Mouse (Mus musculus): ENCODE data around the gene Rimbp2. TPM values are rescaled to one million over a fixed set of nuclear protein-coding genes. Genes with fewer than 3 reads are reported as not detected.

Gene Rimbp2
- total RNA-seq, 1 experiment from 2014 or later, result 7.5 TPM

- no peak for DNase-seq
Measured at GRCm38 (mm10) chr5:128932776-128933175, 20.5 kb downstream of the Rimbp2 start.

- DNase-seq, result no peak
Measured at GRCm38 (mm10) chr5:128925073-128925472, 28.2 kb downstream of the Rimbp2 start.

DNA sequence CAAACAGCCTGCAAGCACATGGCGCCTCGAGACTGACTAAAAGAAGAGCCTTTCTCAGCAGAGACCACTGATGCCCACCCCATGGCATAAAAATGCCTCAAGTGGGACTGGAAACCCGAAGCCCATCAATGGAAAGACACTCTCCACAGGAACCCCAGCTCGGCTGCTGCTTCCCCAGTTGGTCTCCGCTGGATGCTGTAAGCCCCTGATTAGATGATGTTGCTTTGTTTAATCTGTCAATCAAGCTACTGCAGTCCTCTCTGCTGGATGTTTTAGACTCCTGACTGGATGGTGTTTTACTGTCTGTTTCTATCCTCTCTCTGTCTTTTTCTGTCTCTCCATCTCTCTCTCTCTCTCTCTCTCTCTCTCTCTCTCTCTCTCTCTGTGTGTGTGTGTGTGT is 33.2 kb downstream of the Rimbp2 start:
- no peak for DNase-seq

GRCm38 (mm10) chr5:128917116-128917959 is 35.9 kb downstream of the Rimbp2 start:
- peak; percentile 75 for DNase-seq

DNA sequence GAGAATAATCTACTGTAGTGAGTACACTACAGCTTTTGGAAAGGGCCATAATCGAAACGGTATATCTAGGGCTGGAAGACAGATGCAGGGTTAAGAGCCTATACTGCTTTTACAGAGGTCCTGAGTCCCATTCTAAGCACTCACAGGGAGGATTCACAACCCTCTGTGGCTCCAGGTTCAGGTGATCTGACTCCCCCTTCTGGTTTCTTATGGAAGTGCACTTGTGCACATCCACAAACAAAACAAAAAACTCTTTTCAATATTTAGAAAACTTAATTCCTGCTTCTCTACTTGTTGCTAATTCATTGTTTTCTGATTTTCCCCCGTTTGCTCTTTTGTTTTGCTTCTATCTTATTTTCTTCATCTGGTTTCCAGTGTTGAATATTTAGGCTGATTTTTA is 39.5 kb downstream of the Rimbp2 start:
- DNase-seq, result no peak

- DNase-seq, result no peak
Measured at GRCm38 (mm10) chr5:128912374-128912773, 40.9 kb downstream of the Rimbp2 start.

GRCm38 (mm10) chr5:128911593-128911992 is 41.7 kb downstream of the Rimbp2 start:
- DNase-seq, result no peak

- DNase-seq, result no peak
Measured at GRCm38 (mm10) chr5:128904113-128904512, 49.2 kb downstream of the Rimbp2 start.

DNA sequence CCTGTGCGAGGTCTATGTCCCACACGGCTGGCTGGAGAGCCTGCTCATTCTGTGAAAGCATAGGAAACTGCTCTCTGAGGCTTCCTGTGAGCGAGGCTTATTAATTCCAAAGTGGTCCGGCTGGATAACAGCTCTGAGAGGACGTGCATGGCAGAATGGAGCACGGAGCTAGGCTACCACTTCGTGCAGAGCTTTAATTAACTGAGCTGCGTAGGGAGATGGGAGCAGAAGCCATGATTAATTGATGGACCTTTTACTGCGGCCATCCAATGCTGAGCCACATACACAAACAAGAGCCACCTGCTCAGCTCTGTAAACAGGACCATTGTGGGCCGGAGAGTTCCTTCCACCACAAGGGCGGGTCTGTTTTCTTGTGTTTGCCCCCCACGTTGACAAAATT is 50.2 kb downstream of the Rimbp2 start:
- no peak for DNase-seq

DNA sequence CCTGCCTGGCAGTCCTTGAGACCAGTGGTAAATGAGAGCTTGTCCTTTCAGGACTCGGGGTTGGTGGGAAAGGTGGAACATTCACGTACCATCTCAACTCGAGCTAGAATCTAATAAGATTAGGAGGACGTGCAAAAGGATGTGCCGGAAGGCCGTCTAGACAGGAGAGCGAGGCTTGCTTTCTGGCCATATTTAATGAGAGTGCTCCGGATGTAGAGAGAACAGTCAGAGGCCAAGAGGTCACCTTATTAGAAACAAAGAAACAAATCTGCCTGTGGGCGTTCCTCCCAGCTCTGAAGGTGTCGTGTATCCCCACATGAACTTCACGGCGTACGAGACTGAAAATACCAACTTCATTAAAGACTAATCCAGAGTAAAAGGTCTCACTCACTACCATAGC is 53.3 kb downstream of the Rimbp2 start:
- no peak for DNase-seq

DNA sequence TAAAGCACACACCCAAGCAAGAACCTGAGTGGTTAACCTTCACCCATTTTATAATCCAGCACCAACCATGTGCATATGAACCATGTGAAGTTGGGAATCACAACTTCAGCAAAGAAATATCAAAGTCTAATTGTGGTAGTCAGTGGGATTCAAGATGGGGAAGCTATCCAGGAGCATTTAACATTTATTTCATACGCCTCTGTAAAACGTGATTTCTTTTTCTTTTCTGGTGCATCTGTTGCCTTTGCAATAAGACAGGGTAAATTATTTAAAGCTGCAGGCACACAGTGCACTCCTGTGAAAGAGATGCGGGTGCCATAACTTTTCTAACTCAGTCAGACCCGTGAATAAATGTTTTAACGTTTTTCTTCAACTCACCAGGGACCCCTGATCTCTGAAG is 58.4 kb downstream of the Rimbp2 start:
- DNase-seq, result no peak

DNA sequence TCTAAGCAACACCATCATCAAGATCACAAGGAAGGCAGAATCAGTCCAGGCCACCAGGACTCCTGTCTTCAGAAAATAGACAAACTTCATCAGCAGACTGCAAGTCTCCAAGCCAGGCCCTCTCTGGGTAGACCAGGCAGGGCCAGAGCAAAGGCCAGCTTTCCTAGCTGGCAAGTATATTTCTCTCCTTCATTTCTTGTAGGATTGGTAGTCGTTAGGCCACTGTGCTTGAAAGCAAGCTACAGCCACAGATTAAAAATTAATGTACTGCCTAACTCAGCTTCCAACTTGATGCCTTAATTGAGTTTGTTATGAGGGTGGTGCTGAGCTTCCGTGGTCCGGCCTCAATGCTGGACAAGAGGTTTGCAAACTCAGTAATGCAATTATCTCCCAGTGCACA is 65.7 kb downstream of the Rimbp2 start:
- DNase-seq, result no peak

GRCm38 (mm10) chr5:128884320-128884719 is 69.0 kb downstream of the Rimbp2 start:
- DNase-seq, result no peak

GRCm38 (mm10) chr5:128879092-128879491 is 74.2 kb downstream of the Rimbp2 start:
- no peak for DNase-seq

GRCm38 (mm10) chr5:128877425-128878035 is 75.8 kb downstream of the Rimbp2 start:
- DNase-seq, result no peak

DNA sequence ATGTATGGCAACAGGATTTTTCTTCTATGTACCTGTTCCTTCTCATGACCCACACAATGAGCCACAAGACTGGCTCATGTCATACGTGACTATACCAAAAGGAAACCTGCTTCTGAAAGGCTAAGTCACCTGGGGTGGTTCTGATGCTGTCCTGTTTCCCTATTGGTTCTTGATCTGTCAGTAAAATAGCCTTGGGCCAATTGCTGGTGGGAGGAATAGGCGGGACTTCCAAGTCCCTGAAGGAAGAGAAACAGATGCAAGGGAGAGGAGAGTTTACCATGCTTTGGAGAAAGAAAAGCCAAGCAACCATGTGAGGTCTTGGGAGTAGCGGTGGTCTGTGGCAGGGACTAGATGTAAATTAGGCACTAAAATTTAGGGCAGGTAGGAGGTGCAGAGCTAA is 81.6 kb downstream of the Rimbp2 start:
- no peak for DNase-seq

GRCm38 (mm10) chr5:128866811-128867210 is 86.5 kb downstream of the Rimbp2 start:
- DNase-seq, result no peak

DNA sequence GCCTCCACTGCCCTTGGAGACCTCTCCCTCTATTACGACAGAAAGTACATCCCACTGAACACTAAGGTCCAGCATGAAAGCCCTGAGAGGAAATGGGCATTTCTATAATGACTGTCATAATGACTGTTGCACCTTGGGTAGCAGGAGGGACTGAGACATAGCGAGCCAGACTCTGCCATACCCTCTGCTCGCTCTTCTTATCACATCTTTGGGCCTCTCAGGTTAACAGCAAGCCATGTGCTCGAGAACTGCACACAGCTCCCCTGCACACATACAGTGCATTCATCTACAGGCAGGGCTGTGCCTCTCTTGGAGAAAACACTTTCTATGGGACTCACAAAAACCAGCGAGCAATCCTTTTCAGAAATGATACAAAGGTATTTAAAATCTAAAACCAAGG is 87.0 kb downstream of the Rimbp2 start:
- no peak for DNase-seq

- no peak for DNase-seq
Measured at GRCm38 (mm10) chr5:128863497-128863896, 89.8 kb downstream of the Rimbp2 start.

GRCm38 (mm10) chr5:128860907-128861306 is 92.4 kb downstream of the Rimbp2 start:
- DNase-seq, result no peak

DNA sequence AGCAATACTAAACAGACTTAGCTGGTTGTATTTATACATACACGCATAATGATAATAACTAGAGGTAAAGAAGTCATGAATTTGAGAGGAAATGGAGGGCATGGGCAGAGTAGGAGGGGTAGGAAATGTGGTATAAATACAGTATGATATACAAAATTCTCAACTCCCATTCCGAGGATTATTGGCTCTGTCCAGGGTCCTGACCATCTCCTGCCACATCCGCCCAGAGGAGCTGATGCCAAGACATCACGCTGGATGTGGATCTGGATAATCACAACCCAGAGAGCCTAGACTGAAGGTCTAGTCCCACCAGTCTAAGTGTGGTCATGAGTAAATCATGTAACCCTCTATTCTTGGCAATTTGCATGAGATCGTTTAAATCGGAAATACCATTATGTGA is 100.5 kb downstream of the Rimbp2 start:
- DNase-seq, result no peak

- no peak for DNase-seq
Measured at GRCm38 (mm10) chr5:128847806-128848205, 105.5 kb downstream of the Rimbp2 start.

- no peak for DNase-seq
Measured at GRCm38 (mm10) chr5:128846433-128847040, 106.7 kb downstream of the Rimbp2 start.

DNA sequence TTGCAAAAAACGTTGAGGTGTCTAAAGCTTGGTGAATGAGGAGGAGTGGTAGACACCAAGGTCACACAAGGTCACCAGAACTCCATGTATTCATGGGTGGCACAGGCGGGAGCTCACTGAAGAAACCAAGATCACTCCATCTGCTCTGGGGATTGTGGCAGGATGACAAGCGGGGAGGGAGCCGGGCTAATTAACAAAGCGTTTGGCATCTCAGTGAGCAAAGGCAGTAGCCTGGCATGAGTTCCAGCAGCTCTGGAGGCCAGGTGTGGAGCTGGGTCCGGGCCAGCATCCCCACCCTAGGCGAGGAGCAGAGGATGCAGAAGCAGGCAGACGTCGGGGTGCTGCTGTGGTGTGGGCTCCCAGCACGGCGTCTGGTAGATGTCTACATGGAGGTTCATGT is 108.3 kb downstream of the Rimbp2 start:
- DNase-seq, result no peak

Data from adrenal gland, postnatal 25 days (tissue).